In the genomic region with DNA sequence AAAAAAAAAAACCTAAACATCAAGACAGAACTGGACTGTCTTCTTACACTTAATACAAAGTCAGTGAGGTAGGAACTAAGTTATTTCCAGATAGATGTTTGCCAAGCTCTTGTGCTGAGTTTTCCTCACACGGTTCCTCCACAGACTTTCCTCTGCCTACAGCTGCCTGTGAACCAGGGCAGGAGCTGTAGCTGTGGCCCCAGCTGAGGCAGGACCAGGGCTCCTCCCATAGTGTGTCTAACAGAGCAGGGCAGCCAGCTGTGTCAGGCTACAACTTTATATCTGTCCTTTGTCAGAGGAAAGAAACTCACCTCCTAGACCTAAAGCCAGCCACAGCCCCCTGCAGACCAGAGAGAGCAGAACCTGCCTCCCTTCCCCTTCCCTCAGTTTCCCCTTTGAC, we compare ENCODE assay signal across 22 mouse cellular contexts. TPM values are rescaled to one million over a fixed set of nuclear protein-coding genes. Genes with fewer than 3 reads are reported as not detected.
DNase-seq lines count a peak whose midpoint lies in the region; ATAC-seq and TF ChIP-seq lines count a peak whose summit lies in the region.
"Not testable (repeated sequence)": the region's sequence is repeated elsewhere in the genome, so short reads cannot be mapped to it uniquely, and the experiment has no call there.
"Had no signal": no experiment of that assay in that cellular context is flagged by ENCODE, and none has a peak within 500 bp of the region (broad histone marks: within the 10 kb centered on the region; RNA-seq: fewer than 3 reads in every experiment).

No protein-coding gene starts in this region.

- not testable (repeated sequence) for H3K9me3 ChIP-seq in heart, embryonic 12.5 days (replicated peaks); liver, embryonic 16.5 days (replicated peaks; ENCODE audit: control insufficient read depth, low read length); lung, postnatal 0 days (ENCODE audit: low read length); stomach, embryonic 15.5 days

- ATAC-seq in heart, embryonic 12.5 days (ENCODE audit: insufficient number of reproducible peaks, low FRiP score); stomach, embryonic 15.5 days (ENCODE audit: insufficient read depth, low FRiP score, low read depth): not testable (repeated sequence)
- peak; percentile 51 for ATAC-seq in liver, embryonic 16.5 days (ENCODE audit: low read depth)
- ATAC-seq in lung, postnatal 0 days: peak; percentile 49; the same call in 1 of the 2 replicates

- WGBS in heart, embryonic 12.5 days: 13% methylated on average over 1 of the region's 1 CpGs
- 35% methylated on average over 1 of the region's 1 CpGs for WGBS in liver, embryonic 16.5 days (ENCODE audit: insufficient replicate concordance)
- WGBS in lung, postnatal 0 days: 9% methylated on average over 1 of the region's 1 CpGs
- WGBS in stomach, embryonic 15.5 days: 38% methylated on average over 1 of the region's 1 CpGs

- not testable (repeated sequence) for H3K4me3 ChIP-seq in heart, embryonic 12.5 days; liver, embryonic 16.5 days (ENCODE audit: low read depth, low read length); lung, postnatal 0 days (ENCODE audit: low read depth, low read length); stomach, embryonic 15.5 days (replicated peaks)

- H3K4me1 ChIP-seq in heart, embryonic 12.5 days (replicated peaks): peaks cover 17% of the 10 kb centered on the region
- not testable (repeated sequence) for H3K4me1 ChIP-seq in liver, embryonic 16.5 days (ENCODE audit: control insufficient read depth, low read depth, low read length); lung, postnatal 0 days (ENCODE audit: insufficient read depth, low read depth, low read length); stomach, embryonic 15.5 days

- H3K36me3 ChIP-seq in heart, embryonic 12.5 days; liver, embryonic 16.5 days (ENCODE audit: control insufficient read depth, insufficient read depth); lung, postnatal 0 days (ENCODE audit: insufficient read depth, low read length); stomach, embryonic 15.5 days: not testable (repeated sequence)

- H3K27ac ChIP-seq in heart, embryonic 12.5 days (ENCODE audit: poor library complexity, severe bottlenecking): peak overlapping the region; percentile 57
- H3K27ac ChIP-seq in liver, embryonic 16.5 days (ENCODE audit: low read length); lung, postnatal 0 days (ENCODE audit: low read length): not testable (repeated sequence)
- peak overlapping the region; percentile 48; the same call in 1 of the 2 replicates for H3K27ac ChIP-seq in stomach, embryonic 15.5 days

- not testable (repeated sequence) for H3K9ac ChIP-seq in heart, embryonic 12.5 days; liver, embryonic 16.5 days (ENCODE audit: low read depth, low read length); lung, postnatal 0 days (replicated peaks; ENCODE audit: low read depth); stomach, embryonic 15.5 days

- peak; percentile 72 for DNase-seq in adipocyte (ENCODE audit: low spot score)
- DNase-seq in heart, postnatal 4 days: peak; percentile 6
- peak; percentile 22 for DNase-seq in lung, postnatal 0 days (ENCODE audit: low spot score)
- peak; percentile 32 for DNase-seq in thymus, postnatal 25 days

- not testable (repeated sequence) for H3K27me3 ChIP-seq in heart, embryonic 12.5 days (replicated peaks); liver, embryonic 16.5 days (ENCODE audit: control insufficient read depth, insufficient read depth, low read depth, low read length); lung, postnatal 0 days (replicated peaks; ENCODE audit: insufficient read depth, low read length); stomach, embryonic 15.5 days (replicated peaks)

- not testable (repeated sequence) for TF ChIP-seq EP300 in lung, postnatal 0 days (IDR thresholded peaks at IDR 0.05)

- TF ChIP-seq CTCF in lung, postnatal 0 days (IDR thresholded peaks at IDR 0.05): not testable (repeated sequence)

- H3K4me2 ChIP-seq in heart, embryonic 12.5 days; liver, embryonic 16.5 days (ENCODE audit: low read depth, low read length); lung, postnatal 0 days (replicated peaks; ENCODE audit: low read depth, low read length); stomach, embryonic 15.5 days: not testable (repeated sequence)

RNA-seq across cellular contexts. Expression of a gene that starts 52.5 kb away (rescaled TPM):
- polyA plus RNA-seq in heart, embryonic 12.5 days (2016; fragmentation: Nextera tagmentation; extraction: Ambion mirVana): 2.0 and 2.8 TPM in 2 replicates
- 1 to 10 TPM; 1.4 to 1.9 TPM for total RNA-seq in heart, postnatal 4 days (2021)
- polyA plus RNA-seq in liver, embryonic 16.5 days (2015; fragmentation: Nextera tagmentation; extraction: Ambion mirVana): 2.9 and 3.0 TPM in 2 replicates
- 3.1 and 4.5 TPM in 2 replicates for polyA plus RNA-seq in lung, postnatal 0 days (2015; fragmentation: Nextera tagmentation; extraction: Ambion mirVana)
- 1.9 and 2.4 TPM in 2 replicates for polyA plus RNA-seq in stomach, embryonic 15.5 days (2015; fragmentation: Nextera tagmentation; extraction: Ambion mirVana)

RNA-seq across cellular contexts. Expression of a gene that starts 52.5 kb away (rescaled TPM):
- polyA plus RNA-seq in heart, embryonic 12.5 days (2016; fragmentation: Nextera tagmentation; extraction: Ambion mirVana): not detected in 2 replicates
- total RNA-seq in heart, postnatal 4 days (2021): not detected
- 0.02 and 0.14 TPM in 2 replicates for polyA plus RNA-seq in liver, embryonic 16.5 days (2015; fragmentation: Nextera tagmentation; extraction: Ambion mirVana)
- 0.07 TPM in 2 replicates for polyA plus RNA-seq in lung, postnatal 0 days (2015; fragmentation: Nextera tagmentation; extraction: Ambion mirVana)
- polyA plus RNA-seq in stomach, embryonic 15.5 days (2015; fragmentation: Nextera tagmentation; extraction: Ambion mirVana): not detected in 2 replicates
- total RNA-seq: granulocyte monocyte progenitor cell, adult 5-6 weeks; layer of hippocampus, adult 8-10 months; layer of hippocampus, postnatal 36 days; left cerebral cortex, postnatal 10 days; megakaryocyte-erythroid progenitor cell, adult 5-6 weeks had no signal
- polyA plus RNA-seq: C2C12; embryonic facial prominence, embryonic 11.5 days; forebrain, embryonic 10.5 days; heart, embryonic 10.5 days; hindbrain, embryonic 10.5 days; hindbrain, embryonic 16.5 days; intestine, postnatal 0 days; kidney, embryonic 14.5 days; limb, embryonic 11.5 days; liver, embryonic 11.5 days had no signal

Comparison
In these comparisons a context has a peak if more than half of its experiments do, and no peak if none do; other contexts are left out.
1. DNase-seq: peak in every context shown above with its lines; median percentile 72 in adipocyte; 32 in thymus, postnatal 25 days; 22 in lung, postnatal 0 days; 6 in heart, postnatal 4 days.